Mouse (Mus musculus) heart, postnatal 4 days (tissue): Measurements from ENCODE around the gene Ust. TPM values are rescaled to one million over a fixed set of nuclear protein-coding genes. Genes with fewer than 3 reads are reported as not detected.

Experiments
- DNase-seq: peaks from one replicate; pipeline ENCODE4 v3.0.0; 2021
- total RNA-seq, 2 experiments: library from RNA; stranded (reverse); gene quantifications; 2 replicates each; pipeline ENCODE4 v1.2.3; 2021

Ust gene
- total RNA-seq, 2 experiments from 2014 or later: 3.0 to 3.1 TPM

- DNase-seq: no peak
Observed at GRCm38 (mm10) chr10:8174697-8175096, 343.9 kb downstream of the Ust start.

- no peak for DNase-seq
Observed at GRCm38 (mm10) chr10:8174230-8174629, 344.4 kb downstream of the Ust start.

- no peak for DNase-seq
Observed at GRCm38 (mm10) chr10:8173032-8173431, 345.6 kb downstream of the Ust start.

GRCm38 (mm10) chr10:8171556-8171955 lies 347.1 kb downstream of the Ust start:
- no peak for DNase-seq
